Mouse (Mus musculus): ENCODE measurements around the gene Spock1. TPM values are rescaled to one million over a fixed set of nuclear protein-coding genes. Genes with fewer than 3 reads are reported as not detected.
"Not testable (repeated sequence)": the region's sequence is repeated elsewhere in the genome, so short reads cannot be mapped to it uniquely, and the experiment has no call there.

Gene Spock1
- total RNA-seq, 1 experiment = 0.40 TPM

- DNase-seq (ENCODE audit: low read depth, low spot score) = no peak
- TF ChIP-seq HCFC1 (IDR thresholded peaks at IDR 0.05; ENCODE audit: borderline replicate concordance, insufficient read depth, low read length) (no peak), MAFK (IDR thresholded peaks at IDR 0.05; ENCODE audit: insufficient read depth, low read depth, low read length) (no peak), ZNF384 (IDR thresholded peaks at IDR 0.05; ENCODE audit: low read depth, low read length) (no peak), ZC3H11A (IDR thresholded peaks at IDR 0.05; ENCODE audit: borderline replicate concordance, low read depth, low read length) (no peak), CHD2 (IDR thresholded peaks at IDR 0.05; ENCODE audit: low read depth, low read length) (no peak)
- no peaks in the 10 kb centered on the region for H3K4me1 ChIP-seq (ENCODE audit: control insufficient read depth in 2 of 2, insufficient read depth in 2 of 2, low read length in 2 of 2, poor library complexity in 1 of 2)
- H3K36me3 ChIP-seq (ENCODE audit: control insufficient read depth, insufficient read depth, low read length, poor library complexity, severe bottlenecking) = no peaks in the 10 kb centered on the region
- H3K4me3 ChIP-seq (ENCODE audit: insufficient read depth in 1 of 2, low read depth in 1 of 2, low read length in 2 of 2, poor library complexity in 1 of 2, severe bottlenecking in 1 of 2) = no peak overlapping the region
- no peak overlapping the region for H3K9ac ChIP-seq (ENCODE audit: insufficient read depth, low read depth, low read length, poor library complexity, severe bottlenecking)
- no peaks in the 10 kb centered on the region for H3K9me3 ChIP-seq (ENCODE audit: control insufficient read depth, insufficient read depth, low read depth, low read length)
- in situ Hi-C loops (cut with MboI; ENCODE audit: low sequenced_read_pairs in 2 of 2, unreplicated experiment in 2 of 2) = no loop called here
- no peak overlapping the region for H3K27ac ChIP-seq (ENCODE audit: insufficient read depth, low read depth, low read length, poor library complexity, severe bottlenecking)
These were observed 434.1 kb downstream of the Spock1 start for GRCm38 (mm10) chr13:57474068-57474467.

GRCm38 (mm10) chr13:57470922-57471321 is 437.2 kb downstream of the Spock1 start:
- in situ Hi-C loops (cut with MboI; ENCODE audit: low sequenced_read_pairs in 2 of 2, unreplicated experiment in 2 of 2) = not testable (repeated sequence)

GRCm38 (mm10) chr13:57459978-57460377 is 448.2 kb downstream of the Spock1 start:
- H3K9me3 ChIP-seq (ENCODE audit: control insufficient read depth, insufficient read depth, low read depth, low read length) = no peaks in the 10 kb centered on the region

More at GRCm38 (mm10) chr13:57470922-57471321, 437.2 kb downstream of the Spock1 start:
- not testable (repeated sequence) for H3K9me3 ChIP-seq (ENCODE audit: control insufficient read depth, insufficient read depth, low read depth, low read length); H3K27ac ChIP-seq (ENCODE audit: insufficient read depth, low read depth, low read length, poor library complexity, severe bottlenecking); H3K4me3 ChIP-seq (ENCODE audit: insufficient read depth in 1 of 2, low read depth in 1 of 2, low read length in 2 of 2, poor library complexity in 1 of 2, severe bottlenecking in 1 of 2); H3K9ac ChIP-seq (ENCODE audit: insufficient read depth, low read depth, low read length, poor library complexity, severe bottlenecking); H3K4me1 ChIP-seq (ENCODE audit: control insufficient read depth in 2 of 2, insufficient read depth in 2 of 2, low read length in 2 of 2, poor library complexity in 1 of 2); DNase-seq (ENCODE audit: low read depth, low spot score); H3K36me3 ChIP-seq (ENCODE audit: control insufficient read depth, insufficient read depth, low read length, poor library complexity, severe bottlenecking)

DNA sequence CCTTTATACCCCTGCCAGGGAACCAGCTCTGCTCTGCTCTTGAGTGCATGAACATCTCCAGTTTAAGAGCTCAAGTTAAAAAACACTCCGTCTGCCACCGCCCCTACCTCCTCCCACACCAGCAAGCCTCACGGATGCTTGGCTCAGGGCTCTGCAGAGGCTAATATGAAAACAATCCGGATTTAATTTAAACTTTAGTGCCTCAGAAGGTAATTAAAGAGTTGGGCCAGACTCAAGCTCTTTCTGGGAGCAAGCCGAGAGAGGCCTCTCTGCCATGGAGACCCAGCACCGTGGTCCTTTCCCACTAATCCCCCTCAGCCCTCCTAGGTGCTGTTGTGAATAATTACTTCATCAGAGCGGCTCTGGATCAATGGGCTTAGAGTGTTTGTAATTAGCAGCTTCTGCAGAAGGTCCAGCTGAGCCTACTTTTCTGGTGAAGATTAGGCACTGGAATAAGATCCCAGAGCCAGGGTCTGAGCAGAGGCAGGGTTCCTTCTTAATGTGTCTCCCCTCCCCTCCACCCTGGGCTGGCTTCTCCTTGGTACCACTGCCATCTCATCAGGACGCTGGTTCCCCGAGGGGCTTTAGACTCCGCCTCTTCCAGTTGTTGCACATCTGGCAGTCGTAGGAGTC is 457.8 kb downstream of the Spock1 start:
- Histone ChIP-seq H3K27ac (ENCODE audit: insufficient read depth, low read depth, low read length, poor library complexity, severe bottlenecking) (no peak overlapping the region), H3K4me1 (ENCODE audit: control insufficient read depth in 2 of 2, insufficient read depth in 2 of 2, low read length in 2 of 2, poor library complexity in 1 of 2) (no peaks in the 10 kb centered on the region), H3K4me3 (ENCODE audit: insufficient read depth in 1 of 2, low read depth in 1 of 2, low read length in 2 of 2, poor library complexity in 1 of 2, severe bottlenecking in 1 of 2) (no peak overlapping the region), H3K9ac (ENCODE audit: insufficient read depth, low read depth, low read length, poor library complexity, severe bottlenecking) (no peak overlapping the region), H3K9me3 (ENCODE audit: control insufficient read depth, insufficient read depth, low read depth, low read length) (no peaks in the 10 kb centered on the region), H3K36me3 (ENCODE audit: control insufficient read depth, insufficient read depth, low read length, poor library complexity, severe bottlenecking) (no peaks in the 10 kb centered on the region)
- no peak for DNase-seq (ENCODE audit: low read depth, low spot score)
- in situ Hi-C loops (cut with MboI; ENCODE audit: low sequenced_read_pairs in 2 of 2, unreplicated experiment in 2 of 2) = no loop called here
- no peak for TF ChIP-seq HCFC1 (IDR thresholded peaks at IDR 0.05; ENCODE audit: borderline replicate concordance, insufficient read depth, low read length)
- TF ChIP-seq ZNF384 (IDR thresholded peaks at IDR 0.05; ENCODE audit: low read depth, low read length) = no peak
- TF ChIP-seq ZC3H11A (IDR thresholded peaks at IDR 0.05; ENCODE audit: borderline replicate concordance, low read depth, low read length) = no peak
- no peak for TF ChIP-seq CHD2 (IDR thresholded peaks at IDR 0.05; ENCODE audit: low read depth, low read length)
- TF ChIP-seq MAFK (IDR thresholded peaks at IDR 0.05; ENCODE audit: insufficient read depth, low read depth, low read length) = no peak

More at GRCm38 (mm10) chr13:57459978-57460377, 448.2 kb downstream of the Spock1 start:
- DNase-seq (ENCODE audit: low read depth, low spot score) = no peak
- H3K4me3 ChIP-seq (ENCODE audit: insufficient read depth in 1 of 2, low read depth in 1 of 2, low read length in 2 of 2, poor library complexity in 1 of 2, severe bottlenecking in 1 of 2) = no peak overlapping the region
- in situ Hi-C loops (cut with MboI; ENCODE audit: low sequenced_read_pairs in 2 of 2, unreplicated experiment in 2 of 2) = no loop called here
- no peaks in the 10 kb centered on the region for H3K36me3 ChIP-seq (ENCODE audit: control insufficient read depth, insufficient read depth, low read length, poor library complexity, severe bottlenecking)
- TF ChIP-seq MAFK (IDR thresholded peaks at IDR 0.05; ENCODE audit: insufficient read depth, low read depth, low read length) (no peak), HCFC1 (IDR thresholded peaks at IDR 0.05; ENCODE audit: borderline replicate concordance, insufficient read depth, low read length) (no peak), ZC3H11A (IDR thresholded peaks at IDR 0.05; ENCODE audit: borderline replicate concordance, low read depth, low read length) (no peak), ZNF384 (IDR thresholded peaks at IDR 0.05; ENCODE audit: low read depth, low read length) (no peak), CHD2 (IDR thresholded peaks at IDR 0.05; ENCODE audit: low read depth, low read length) (no peak)
- H3K27ac ChIP-seq (ENCODE audit: insufficient read depth, low read depth, low read length, poor library complexity, severe bottlenecking) = no peak overlapping the region
- H3K4me1 ChIP-seq (ENCODE audit: control insufficient read depth in 2 of 2, insufficient read depth in 2 of 2, low read length in 2 of 2, poor library complexity in 1 of 2) = no peaks in the 10 kb centered on the region
- no peak overlapping the region for H3K9ac ChIP-seq (ENCODE audit: insufficient read depth, low read depth, low read length, poor library complexity, severe bottlenecking)

DNA sequence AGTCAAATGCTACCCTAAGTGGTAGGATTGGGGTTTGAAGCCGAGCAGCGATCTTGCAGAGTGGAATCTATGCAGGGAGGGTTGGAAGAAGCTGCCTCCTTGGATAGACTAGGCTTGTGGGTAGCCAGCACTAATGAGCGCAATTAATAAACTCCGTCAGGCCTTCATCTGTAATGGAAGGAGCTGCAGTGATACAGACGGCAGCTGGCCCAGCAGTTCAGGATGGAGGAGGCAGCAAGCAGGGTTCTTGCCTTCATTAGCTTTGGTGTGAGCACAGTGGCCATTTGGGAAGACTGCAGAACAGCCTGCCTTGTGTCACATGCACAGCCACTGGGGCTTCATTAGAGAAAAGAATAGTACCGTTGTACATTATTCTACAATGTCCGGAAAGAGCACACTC is 459.2 kb downstream of the Spock1 start:
- Histone ChIP-seq H3K4me3 (ENCODE audit: insufficient read depth in 1 of 2, low read depth in 1 of 2, low read length in 2 of 2, poor library complexity in 1 of 2, severe bottlenecking in 1 of 2) (no peak overlapping the region), H3K27ac (ENCODE audit: insufficient read depth, low read depth, low read length, poor library complexity, severe bottlenecking) (no peak overlapping the region), H3K9ac (ENCODE audit: insufficient read depth, low read depth, low read length, poor library complexity, severe bottlenecking) (no peak overlapping the region), H3K4me1 (ENCODE audit: control insufficient read depth in 2 of 2, insufficient read depth in 2 of 2, low read length in 2 of 2, poor library complexity in 1 of 2) (no peaks in the 10 kb centered on the region), H3K36me3 (ENCODE audit: control insufficient read depth, insufficient read depth, low read length, poor library complexity, severe bottlenecking) (no peaks in the 10 kb centered on the region), H3K9me3 (ENCODE audit: control insufficient read depth, insufficient read depth, low read depth, low read length) (no peaks in the 10 kb centered on the region)
- no peak for DNase-seq (ENCODE audit: low read depth, low spot score)
- in situ Hi-C loops (cut with MboI; ENCODE audit: low sequenced_read_pairs in 2 of 2, unreplicated experiment in 2 of 2) = no loop called here
- no peak for TF ChIP-seq ZC3H11A (IDR thresholded peaks at IDR 0.05; ENCODE audit: borderline replicate concordance, low read depth, low read length)
- TF ChIP-seq ZNF384 (IDR thresholded peaks at IDR 0.05; ENCODE audit: low read depth, low read length) = no peak
- TF ChIP-seq HCFC1 (IDR thresholded peaks at IDR 0.05; ENCODE audit: borderline replicate concordance, insufficient read depth, low read length) = no peak
- no peak for TF ChIP-seq MAFK (IDR thresholded peaks at IDR 0.05; ENCODE audit: insufficient read depth, low read depth, low read length)
- no peak for TF ChIP-seq CHD2 (IDR thresholded peaks at IDR 0.05; ENCODE audit: low read depth, low read length)

Measured in ES-E14 (cell line).